Mouse (Mus musculus) neural tube, embryonic 14.5 days (tissue): ENCODE measurements around the gene Morc1. TPM values are rescaled to one million over a fixed set of nuclear protein-coding genes. Genes with fewer than 3 reads are reported as not detected.

ENCODE experiments used
- ATAC-seq: fragments of 200-750 bp; cut with Nextera tagmentation; 2 replicates; pipeline ENCODE4 v1.8.0; 2017; ENCODE audit warnings: low read depth, mild to moderate bottlenecking, moderate TSS enrichment, moderate library complexity
- H3K27ac ChIP-seq: fragments of 300-500 bp; sonication (generic); 2 replicates; pipeline ENCODE4 v1.5.1; 2014; ENCODE audit warnings: low read depth, mild to moderate bottlenecking, control low read depth, low read length, moderate library complexity, mixed read lengths
- H3K27me3 ChIP-seq: fragments of 300-500 bp; sonication (generic); 2 replicates; pipeline ENCODE4 v1.6.1; 2014; ENCODE audit warnings: low read length; ENCODE audit not compliant: control insufficient read depth, insufficient read depth
- H3K36me3 ChIP-seq: fragments of 300-500 bp; sonication (generic); 2 replicates; pipeline ENCODE4 v1.6.1; 2014; ENCODE audit warnings: low read length, mixed read lengths; ENCODE audit not compliant: control insufficient read depth, insufficient read depth
- H3K4me1 ChIP-seq: fragments of 300-500 bp; sonication (generic); 2 replicates; pipeline ENCODE4 v1.6.1; 2014; ENCODE audit warnings: low read length; ENCODE audit not compliant: control insufficient read depth, insufficient read depth
- H3K4me2 ChIP-seq: fragments of 300-500 bp; sonication (generic); 2 replicates; pipeline ENCODE4 v1.6.1; 2014; ENCODE audit warnings: mild to moderate bottlenecking, low read depth, low read length, control low read depth
- H3K4me3 ChIP-seq: fragments of 300-500 bp; sonication (generic); 2 replicates; pipeline ENCODE4 v1.5.1; 2014; ENCODE audit warnings: low read depth, low read length, control low read depth, mixed read lengths
- H3K9ac ChIP-seq: fragments of 300-500 bp; sonication (generic); replicated peaks from 2 replicates; pipeline ENCODE4 v1.6.1; 2014; ENCODE audit warnings: low read depth, mild to moderate bottlenecking, control low read depth, low read length, mixed read lengths
- H3K9me3 ChIP-seq: fragments of 300-500 bp; sonication (generic); 2 replicates; pipeline ENCODE4 v1.6.1; 2016; ENCODE audit warnings: low read length; ENCODE audit not compliant: control insufficient read depth
- WGBS: fragments of 180-500 bp; shearing (Covaris S2); extraction: QIAGEN DNeasy Blood & Tissue Kit; methylation state at CpG from one replicate; pipeline ENCODE4 v1.1.7; 2014; 5-methylcytosine and 5-hydroxymethylcytosine counted together
- polyA plus RNA-seq: library from polyadenylated mRNA; unstranded; fragments of >200 nt; fragmentation: Nextera tagmentation; extraction: Ambion mirVana; gene quantifications from 2 replicates; pipeline ENCODE4 v1.2.1, GENCODE M21; 2014

The Morc1 gene
- polyA plus RNA-seq, 1 experiment from 2014 or later, result 0.15 TPM

- Histone ChIP-seq H3K4me1 (no peaks in the 10 kb centered on the region), H3K36me3 (no peaks in the 10 kb centered on the region), H3K27ac (no peak overlapping the region), H3K9me3 (no peaks in the 10 kb centered on the region), H3K4me3 (no peak overlapping the region), H3K27me3 (no peaks in the 10 kb centered on the region), H3K4me2 (no peak overlapping the region), H3K9ac (no peak overlapping the region)
- 26% methylated on average over 11 of the region's 11 CpGs for WGBS
- peak; percentile 9; the same call in 1 of the 2 replicates for ATAC-seq
Observed at GRCm38 (mm10) chr16:48562290-48563080, 131.4 kb downstream of the Morc1 start.

DNA sequence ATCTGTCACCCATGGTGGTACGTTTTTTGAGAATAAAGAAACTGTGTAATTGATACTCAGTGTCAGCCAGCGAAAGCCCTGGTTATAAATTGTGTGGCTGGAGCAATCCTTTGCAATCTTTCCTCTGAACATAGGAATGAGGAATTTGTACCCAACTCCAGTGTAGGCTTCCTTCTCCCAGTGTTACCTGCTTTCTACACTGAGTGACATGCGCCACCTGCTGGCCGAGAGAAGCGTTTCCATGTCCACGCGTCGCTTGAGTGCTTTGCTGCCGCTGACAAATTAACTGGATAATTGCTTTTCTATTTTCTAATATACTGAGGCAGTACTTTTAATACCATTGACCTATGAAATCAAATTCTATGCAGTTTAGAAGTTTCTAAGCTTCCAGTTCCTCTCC, 139.3 kb downstream of the Morc1 start:
- H3K4me1 ChIP-seq, result no peaks in the 10 kb centered on the region
- 17% methylated on average over 9 of the region's 9 CpGs for WGBS
- no peak overlapping the region for H3K9ac ChIP-seq
- H3K4me3 ChIP-seq, result no peak overlapping the region
- H3K27me3 ChIP-seq, result no peaks in the 10 kb centered on the region
- no peak overlapping the region for H3K4me2 ChIP-seq
- no peaks in the 10 kb centered on the region for H3K36me3 ChIP-seq
- peak; percentile 92 for ATAC-seq
- H3K9me3 ChIP-seq, result no peaks in the 10 kb centered on the region
- no peak overlapping the region for H3K27ac ChIP-seq

- WGBS, result 90% methylated on average over 5 of the region's 5 CpGs
- H3K36me3 ChIP-seq, result no peaks in the 10 kb centered on the region
- ATAC-seq, result no peak
- no peak overlapping the region for H3K4me3 ChIP-seq
- H3K4me1 ChIP-seq, result no peaks in the 10 kb centered on the region
- H3K9me3 ChIP-seq, result no peaks in the 10 kb centered on the region
- H3K27ac ChIP-seq, result no peak overlapping the region
- H3K27me3 ChIP-seq, result no peaks in the 10 kb centered on the region
- H3K4me2 ChIP-seq, result no peak overlapping the region
- H3K9ac ChIP-seq, result no peak overlapping the region
Observed at GRCm38 (mm10) chr16:48574072-48574471, 143.0 kb downstream of the Morc1 start.

DNA sequence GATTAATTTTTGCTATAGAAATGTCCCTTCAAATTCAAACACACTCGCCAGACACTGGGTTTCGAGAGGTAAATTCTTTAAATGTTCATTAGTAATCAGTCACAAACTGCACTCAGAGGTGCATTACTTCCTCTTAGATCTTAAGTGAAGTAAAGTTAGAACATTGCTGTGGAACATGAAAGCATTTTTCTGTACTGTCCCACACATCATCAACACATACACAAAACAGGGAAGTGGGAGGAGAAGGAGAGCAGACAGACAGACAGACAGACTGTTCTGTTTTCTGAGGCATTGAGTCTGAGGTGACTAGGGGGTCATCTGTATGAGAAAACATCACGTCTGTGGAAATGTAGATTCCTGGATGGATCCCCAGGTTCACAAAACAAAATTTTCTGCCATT, 143.5 kb downstream of the Morc1 start:
- ATAC-seq, result no peak
- Histone ChIP-seq H3K4me3 (no peak overlapping the region), H3K4me2 (no peak overlapping the region), H3K9me3 (no peaks in the 10 kb centered on the region), H3K9ac (no peak overlapping the region), H3K36me3 (no peaks in the 10 kb centered on the region), H3K4me1 (no peaks in the 10 kb centered on the region), H3K27ac (no peak overlapping the region), H3K27me3 (no peaks in the 10 kb centered on the region)
- WGBS, result 97% methylated on average over 3 of the region's 3 CpGs

DNA sequence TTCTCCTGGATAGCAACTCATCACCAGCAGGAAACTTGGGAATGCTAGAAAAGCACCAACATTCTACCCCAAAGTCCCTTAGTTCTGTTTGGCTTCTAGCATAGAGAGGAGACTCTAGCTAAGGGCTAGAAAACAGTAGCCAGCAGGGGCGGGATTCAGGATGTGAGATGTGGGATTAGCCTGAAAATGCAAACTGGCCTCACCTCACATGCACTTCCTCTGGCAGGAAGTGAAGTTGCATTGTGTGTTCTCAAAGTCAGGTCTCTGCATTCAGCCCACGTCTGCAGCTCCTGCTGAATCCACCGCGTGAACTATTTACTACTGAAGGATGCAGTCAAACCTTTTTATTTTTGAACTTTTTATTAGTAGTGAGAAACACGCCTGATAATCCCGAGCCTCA, 154.3 kb downstream of the Morc1 start:
- Histone ChIP-seq H3K27ac (no peak overlapping the region), H3K4me1 (no peaks in the 10 kb centered on the region), H3K27me3 (no peaks in the 10 kb centered on the region), H3K9me3 (no peaks in the 10 kb centered on the region), H3K9ac (no peak overlapping the region), H3K4me2 (no peak overlapping the region), H3K4me3 (no peak overlapping the region), H3K36me3 (no peaks in the 10 kb centered on the region)
- no peak for ATAC-seq
- WGBS, result 83% methylated on average over 6 of the region's 6 CpGs

GRCm38 (mm10) chr16:48594457-48594856, 163.4 kb downstream of the Morc1 start:
- H3K27me3 ChIP-seq, result no peaks in the 10 kb centered on the region
- no peak overlapping the region for H3K4me2 ChIP-seq
- no peak overlapping the region for H3K4me3 ChIP-seq
- no peaks in the 10 kb centered on the region for H3K4me1 ChIP-seq
- no peaks in the 10 kb centered on the region for H3K9me3 ChIP-seq
- no peak overlapping the region for H3K9ac ChIP-seq
- H3K36me3 ChIP-seq, result no peaks in the 10 kb centered on the region
- no peak overlapping the region for H3K27ac ChIP-seq
- whole genome bisulfite sequencing, result 87% methylated on average over 5 of the region's 5 CpGs
- no peak for ATAC-seq

DNA sequence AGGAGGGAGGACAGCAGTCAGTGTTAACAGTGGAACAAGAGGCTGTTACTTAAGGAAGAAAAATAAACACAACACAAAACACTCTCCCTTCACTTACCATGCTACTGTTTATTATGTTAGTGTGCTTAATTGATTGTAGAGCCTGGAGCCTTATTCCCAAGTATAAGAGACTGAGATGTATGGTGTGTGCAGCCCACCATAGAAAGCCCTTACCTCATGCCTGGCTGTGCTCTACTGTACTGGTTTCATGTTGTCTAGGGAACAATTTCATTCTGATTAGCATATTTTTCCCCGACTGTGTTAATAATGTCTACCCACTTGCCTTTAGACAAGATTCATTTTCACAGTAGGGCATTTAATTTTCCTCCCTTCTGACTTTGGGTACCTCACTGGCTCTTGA, 164.2 kb downstream of the Morc1 start:
- Histone ChIP-seq H3K4me3 (no peak overlapping the region), H3K27ac (no peak overlapping the region), H3K9me3 (no peaks in the 10 kb centered on the region), H3K36me3 (no peaks in the 10 kb centered on the region), H3K27me3 (no peaks in the 10 kb centered on the region), H3K4me1 (no peaks in the 10 kb centered on the region), H3K9ac (no peak overlapping the region), H3K4me2 (no peak overlapping the region)
- WGBS, result 41% methylated on average over 1 of the region's 1 CpGs
- peak; percentile 84; the same call in 1 of the 2 replicates for ATAC-seq

DNA sequence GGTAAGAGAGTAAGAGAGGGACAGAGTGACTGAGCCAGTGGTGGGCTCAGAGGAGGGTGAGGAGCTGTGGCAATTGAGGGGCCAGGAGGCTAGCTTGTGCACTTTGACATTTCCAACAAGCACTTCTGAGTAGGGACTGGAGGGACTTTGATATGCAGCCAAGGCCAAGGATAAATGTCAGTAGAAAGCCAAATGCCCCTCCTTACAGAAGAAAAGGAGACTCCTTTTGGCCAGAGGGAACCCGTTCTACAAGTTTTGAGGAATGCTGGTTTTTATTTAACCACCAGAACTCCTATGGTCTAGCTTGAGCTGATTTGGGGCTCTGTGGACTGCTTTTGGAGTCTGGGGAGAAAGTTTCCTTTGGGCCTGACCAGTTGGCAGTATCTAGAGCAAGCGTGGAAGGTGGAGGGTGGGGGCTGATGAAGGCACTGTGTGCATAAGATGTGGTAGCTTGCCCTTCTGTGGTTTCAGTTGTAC, 172.7 kb downstream of the Morc1 start:
- WGBS, result 92% methylated on average over 2 of the region's 2 CpGs
- H3K27me3 ChIP-seq, result no peaks in the 10 kb centered on the region

GRCm38 (mm10) chr16:48606476-48607038, 175.5 kb downstream of the Morc1 start:
- no peak overlapping the region for H3K4me3 ChIP-seq
- no peaks in the 10 kb centered on the region for H3K9me3 ChIP-seq
- WGBS, result 69% methylated on average over 4 of the region's 4 CpGs
- no peak overlapping the region for H3K27ac ChIP-seq
- ATAC-seq, result no peak
- no peaks in the 10 kb centered on the region for H3K4me1 ChIP-seq
- H3K27me3 ChIP-seq, result no peaks in the 10 kb centered on the region
- no peak overlapping the region for H3K4me2 ChIP-seq
- H3K9ac ChIP-seq, result no peak overlapping the region
- H3K36me3 ChIP-seq, result no peaks in the 10 kb centered on the region

More for the DNA sequence above, 172.7 kb downstream of the Morc1 start:
- Histone ChIP-seq H3K4me1 (no peaks in the 10 kb centered on the region), H3K27ac (no peak overlapping the region), H3K4me3 (no peak overlapping the region), H3K9me3 (no peaks in the 10 kb centered on the region), H3K36me3 (no peaks in the 10 kb centered on the region), H3K4me2 (no peak overlapping the region), H3K9ac (no peak overlapping the region)
- no peak for ATAC-seq
